Mouse (Mus musculus): ENCODE measurements around the gene Csnk2b.

Csnk2b gene

DNA sequence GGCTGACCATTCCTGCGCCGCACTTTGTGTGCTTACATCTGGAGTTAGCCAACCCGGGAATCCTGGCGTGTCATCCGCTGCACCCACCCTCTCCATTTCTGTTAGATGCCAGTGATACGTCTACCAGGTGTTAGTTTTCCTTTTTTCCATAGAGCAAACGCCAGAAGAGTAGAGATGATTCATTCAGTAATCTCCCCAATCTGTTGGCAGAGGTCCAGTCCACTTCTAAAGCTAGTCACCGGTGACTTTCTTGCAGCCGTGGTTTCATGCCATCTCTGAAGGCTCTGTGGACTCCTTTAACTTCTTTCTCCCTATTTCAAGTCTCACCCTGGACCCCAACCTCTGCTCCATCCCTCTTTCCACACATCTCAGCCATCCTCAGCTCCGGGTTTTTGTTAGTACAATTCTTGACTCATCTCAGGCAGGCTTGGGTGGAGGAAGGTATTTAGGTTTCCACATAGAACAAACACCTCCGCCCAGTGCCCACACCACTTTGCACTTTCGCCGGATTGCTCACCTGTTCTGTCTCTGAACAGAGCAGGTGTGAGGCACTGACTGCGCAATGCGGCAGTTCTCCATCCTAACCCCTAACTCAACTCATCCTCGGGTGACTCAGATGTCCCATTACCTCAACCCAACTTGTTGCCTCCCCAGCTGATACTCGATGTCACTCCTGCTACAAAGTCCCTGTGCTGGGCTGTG is 53.5 kb downstream of the Csnk2b start:
- no peak for TF ChIP-seq GATA4 (IDR thresholded peaks at IDR 0.05; ENCODE audit: insufficient replicate concordance, low read length)

Data from liver, adult (tissue).